In genomic region chr2:15347946-15348345, GRCm38 (mm10) we compare ENCODE assay signal across 19 mouse cellular contexts.
"Had no signal": no experiment of that assay in that cellular context is flagged by ENCODE, and none has a peak within 500 bp of the region (broad histone marks: within the 10 kb centered on the region; RNA-seq: fewer than 3 reads in every experiment).

No protein-coding gene starts in this region.

- H3K9me3 ChIP-seq: lung, embryonic 15.5 days; midbrain, embryonic 10.5 days; midbrain, embryonic 12.5 days; neural tube, embryonic 13.5 days; neural tube, embryonic 15.5 days had no signal

- H3K4me3 ChIP-seq: lung, embryonic 15.5 days; midbrain, embryonic 10.5 days; midbrain, embryonic 12.5 days; myocyte; neural tube, embryonic 13.5 days; neural tube, embryonic 15.5 days had no signal

- H3K4me2 ChIP-seq: lung, embryonic 15.5 days; midbrain, embryonic 12.5 days; neural tube, embryonic 13.5 days; neural tube, embryonic 15.5 days had no signal

- H3K36me3 ChIP-seq: lung, embryonic 15.5 days; midbrain, embryonic 10.5 days; midbrain, embryonic 12.5 days; neural tube, embryonic 13.5 days; neural tube, embryonic 15.5 days had no signal

- H3K4me1 ChIP-seq: lung, embryonic 15.5 days; midbrain, embryonic 10.5 days; midbrain, embryonic 12.5 days; neural tube, embryonic 13.5 days; neural tube, embryonic 15.5 days had no signal

- H3K27me3 ChIP-seq: lung, embryonic 15.5 days; midbrain, embryonic 12.5 days; neural tube, embryonic 13.5 days; neural tube, embryonic 15.5 days had no signal

- ATAC-seq: midbrain, embryonic 16.5 days had no signal

- H3K9ac ChIP-seq: lung, embryonic 15.5 days; midbrain, embryonic 12.5 days; neural tube, embryonic 13.5 days; neural tube, embryonic 15.5 days had no signal

- H3K27ac ChIP-seq: lung, embryonic 15.5 days; midbrain, embryonic 10.5 days; midbrain, embryonic 12.5 days; neural tube, embryonic 13.5 days; neural tube, embryonic 15.5 days had no signal

- DNase-seq: lung, adult 2 months; lung, postnatal 10 days; lung, postnatal 4 days; midbrain, embryonic 14.5 days; retina, postnatal 1 day; right cerebral cortex, adult 18-20 months; right cerebral cortex, postnatal 25 days; right cerebral cortex, postnatal 4 days; spleen, adult 18-20 months; thymus, adult 18-20 months; thymus, postnatal 14 days; thymus, postnatal 4 days had no signal
